Mouse (Mus musculus): ENCODE measurements around the gene Mtrf1. TPM values are rescaled to one million over a fixed set of nuclear protein-coding genes. Genes with fewer than 3 reads are reported as not detected.
A peak's percentile ranks its signal among the peaks of the same experiment; 100 is the strongest.

The Mtrf1 gene
- 11.0 and 12.0 TPM in 2 replicates for polyA plus RNA-seq (2015; fragmentation: Nextera tagmentation; extraction: Ambion mirVana)

DNA sequence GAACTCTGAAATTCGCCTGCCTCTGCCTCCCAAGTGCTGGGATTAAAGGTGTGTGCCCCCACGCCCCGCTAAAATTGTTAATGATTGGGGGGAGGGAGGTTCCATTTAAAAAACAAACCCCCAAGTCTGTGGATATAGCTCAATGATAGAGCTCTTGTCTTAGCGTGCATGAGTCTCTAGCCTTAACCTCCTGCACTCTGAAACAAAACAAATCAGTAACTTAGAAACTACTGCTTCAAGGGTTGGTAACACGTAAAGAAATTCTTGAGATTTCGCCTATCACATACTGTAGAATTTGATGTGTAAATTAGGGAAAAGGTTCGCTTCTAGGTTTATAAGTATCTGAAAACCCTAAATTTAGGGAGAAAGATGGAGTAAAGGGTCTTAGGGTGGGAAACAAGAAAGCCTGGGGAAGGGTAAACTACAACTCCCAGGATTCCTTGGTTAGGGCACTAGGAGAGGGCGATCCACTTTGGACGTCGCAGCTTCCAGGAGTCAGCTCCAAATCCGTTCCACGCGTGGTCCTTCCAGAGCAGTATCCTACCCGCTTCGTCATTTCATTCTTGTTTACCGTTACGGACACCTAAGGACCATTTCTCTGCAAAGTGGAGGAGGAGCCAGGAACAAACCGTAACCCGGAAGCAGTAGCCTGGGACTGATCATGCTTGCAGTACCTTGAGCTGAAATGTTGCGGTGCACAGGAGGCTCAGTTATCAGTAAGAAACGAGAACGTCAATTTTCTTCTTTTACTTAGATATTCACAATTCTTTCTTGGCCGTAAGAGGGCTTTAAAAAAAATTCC is at the start of gene Mtrf1:
Mtrf1 (plus strand) TSS at position 452 of the 802 bp plus-strand sequence.
- WGBS: 19% methylated on average over 23 of the region's 23 CpGs
- Histone ChIP-seq H3K27ac (ENCODE audit: low read length) (peak within 1 kb of the TSS; percentile 92), H3K27me3 (replicated peaks; ENCODE audit: control insufficient read depth, insufficient read depth, low read length) (no peaks in the 10 kb centered on the region), H3K36me3 (ENCODE audit: control insufficient read depth, insufficient read depth) (no peaks in the 10 kb centered on the region; the same call in 1 of the 2 replicates), H3K4me1 (replicated peaks; ENCODE audit: control insufficient read depth, insufficient read depth, low read length) (0 out of 2 replicates have a peak, but pooled peaks cover 2% of the 10 kb centered on the region), H3K9me3 (ENCODE audit: control insufficient read depth, low read length) (no peaks in the 10 kb centered on the region), H3K4me2 (ENCODE audit: low read length) (peak within 1 kb of the TSS; percentile 56), H3K9ac (replicated peaks; ENCODE audit: low read depth, low read length) (peak within 1 kb of the TSS; percentile 63), H3K4me3 (replicated peaks; ENCODE audit: low read length) (peak within 1 kb of the TSS; percentile 70)
- ATAC-seq: peak; percentile 96

DNA sequence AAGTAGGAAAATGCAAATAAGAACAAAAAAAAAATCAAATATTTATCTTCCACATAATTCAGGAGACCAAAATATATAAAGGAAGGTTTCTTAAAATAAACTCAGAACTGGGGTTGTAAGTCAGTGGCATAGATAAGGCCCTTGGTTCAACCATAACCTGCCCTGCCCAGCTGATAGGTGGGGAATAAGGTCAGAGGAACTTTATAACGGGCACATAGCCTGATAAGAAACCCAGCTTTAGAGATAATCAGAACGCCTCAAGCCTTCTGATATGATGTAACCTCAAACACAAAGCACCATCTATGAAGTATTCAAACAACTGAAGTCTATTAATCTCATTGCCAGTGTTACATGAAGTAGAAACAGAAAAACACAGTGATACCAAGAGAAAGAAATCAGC is 39.5 kb upstream of the Mtrf1 start:
- no peak for ATAC-seq
- H3K27ac ChIP-seq (ENCODE audit: low read length): no peak overlapping the region
- no peaks in the 10 kb centered on the region for H3K27me3 ChIP-seq (replicated peaks; ENCODE audit: control insufficient read depth, insufficient read depth, low read length)
- no peaks in the 10 kb centered on the region for H3K9me3 ChIP-seq (ENCODE audit: control insufficient read depth, low read length)
- H3K9ac ChIP-seq (replicated peaks; ENCODE audit: low read depth, low read length): no peak overlapping the region
- no peak overlapping the region for H3K4me2 ChIP-seq (ENCODE audit: low read length)
- peaks cover 4% of the 10 kb centered on the region for H3K36me3 ChIP-seq (ENCODE audit: control insufficient read depth, insufficient read depth)
- no peaks in the 10 kb centered on the region for H3K4me1 ChIP-seq (replicated peaks; ENCODE audit: control insufficient read depth, insufficient read depth, low read length)
- 96% methylated on average over 2 of the region's 2 CpGs for WGBS
- no peak overlapping the region for H3K4me3 ChIP-seq (replicated peaks; ENCODE audit: low read length)

DNA sequence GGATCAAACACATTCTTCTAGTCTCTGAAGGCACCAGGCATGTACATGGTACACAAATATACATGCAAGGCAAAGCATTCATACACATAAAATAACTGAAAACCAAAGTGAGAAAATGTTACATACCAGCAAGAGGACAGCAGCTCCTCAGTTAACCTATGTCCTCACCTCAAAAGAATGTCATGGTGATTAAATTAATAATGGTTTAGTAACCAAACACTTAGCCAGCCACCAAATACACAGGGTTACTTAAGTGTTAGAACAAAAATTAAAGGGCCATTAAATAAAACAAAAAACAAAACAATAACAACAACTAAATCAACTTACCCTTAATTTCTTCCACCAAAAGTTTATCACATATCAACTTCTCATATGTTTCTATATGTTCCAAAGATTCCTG is 20.5 kb upstream of the Mtrf1 start:
- peaks cover 3% of the 10 kb centered on the region; the same call in 1 of the 2 replicates for H3K36me3 ChIP-seq (ENCODE audit: control insufficient read depth, insufficient read depth)
- H3K9ac ChIP-seq (replicated peaks; ENCODE audit: low read depth, low read length): no peak overlapping the region
- no peak overlapping the region for H3K27ac ChIP-seq (ENCODE audit: low read length)
- H3K4me2 ChIP-seq (ENCODE audit: low read length): no peak overlapping the region
- H3K4me1 ChIP-seq (replicated peaks; ENCODE audit: control insufficient read depth, insufficient read depth, low read length): no peaks in the 10 kb centered on the region
- H3K27me3 ChIP-seq (replicated peaks; ENCODE audit: control insufficient read depth, insufficient read depth, low read length): no peaks in the 10 kb centered on the region
- no peaks in the 10 kb centered on the region for H3K9me3 ChIP-seq (ENCODE audit: control insufficient read depth, low read length)
- ATAC-seq: no peak
- no peak overlapping the region for H3K4me3 ChIP-seq (replicated peaks; ENCODE audit: low read length)

DNA sequence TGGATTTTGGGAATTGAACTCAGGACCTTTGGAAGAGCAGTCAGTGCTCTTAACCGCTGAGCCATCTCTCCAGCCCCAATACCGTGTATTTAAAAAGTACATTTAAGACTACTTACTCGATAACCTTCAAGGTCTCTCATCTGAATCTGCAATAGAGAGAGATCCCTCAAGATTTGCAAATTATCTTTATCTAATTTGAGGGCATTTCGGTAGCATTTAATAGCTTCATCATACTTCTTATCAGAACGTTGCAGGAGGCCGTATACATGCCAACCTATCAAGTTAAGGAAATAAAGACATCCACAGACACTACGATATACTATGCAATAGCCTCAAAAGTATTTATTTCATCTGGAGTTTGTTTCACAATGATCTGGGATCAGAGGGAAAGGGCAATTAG is 14.5 kb upstream of the Mtrf1 start:
- Histone ChIP-seq H3K27ac (ENCODE audit: low read length) (no peak overlapping the region), H3K27me3 (replicated peaks; ENCODE audit: control insufficient read depth, insufficient read depth, low read length) (no peaks in the 10 kb centered on the region), H3K4me3 (replicated peaks; ENCODE audit: low read length) (no peak overlapping the region), H3K36me3 (ENCODE audit: control insufficient read depth, insufficient read depth) (peaks cover 3% of the 10 kb centered on the region; the same call in 1 of the 2 replicates), H3K4me1 (replicated peaks; ENCODE audit: control insufficient read depth, insufficient read depth, low read length) (no peaks in the 10 kb centered on the region), H3K4me2 (ENCODE audit: low read length) (no peak overlapping the region), H3K9me3 (ENCODE audit: control insufficient read depth, low read length) (no peaks in the 10 kb centered on the region), H3K9ac (replicated peaks; ENCODE audit: low read depth, low read length) (no peak overlapping the region)
- 94% methylated on average over 7 of the region's 7 CpGs for WGBS
- no peak for ATAC-seq

DNA sequence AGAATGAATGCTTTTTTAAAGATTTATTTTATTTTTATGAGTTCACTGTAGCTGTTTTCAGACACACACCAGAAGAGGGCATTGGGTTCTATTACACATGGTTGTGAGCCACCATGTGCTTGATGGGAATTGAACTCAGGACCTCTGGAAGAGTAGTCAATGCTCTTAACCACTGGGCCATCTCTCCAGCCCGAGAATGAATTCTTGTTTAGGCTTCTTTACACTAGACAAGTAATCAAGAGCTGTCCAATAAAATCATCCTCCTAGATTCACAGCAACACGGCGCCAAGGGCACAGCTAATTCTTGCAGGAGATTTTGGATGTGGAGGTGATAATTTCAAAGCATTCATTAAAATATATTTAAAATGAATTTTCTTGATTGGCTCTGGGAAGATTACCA is 9.3 kb upstream of the Mtrf1 start:
- Histone ChIP-seq H3K4me3 (replicated peaks; ENCODE audit: low read length) (no peak overlapping the region), H3K4me1 (replicated peaks; ENCODE audit: control insufficient read depth, insufficient read depth, low read length) (peaks cover 10% of the 10 kb centered on the region), H3K9ac (replicated peaks; ENCODE audit: low read depth, low read length) (no peak overlapping the region), H3K27ac (ENCODE audit: low read length) (no peak overlapping the region), H3K9me3 (ENCODE audit: control insufficient read depth, low read length) (no peaks in the 10 kb centered on the region), H3K4me2 (ENCODE audit: low read length) (no peak overlapping the region), H3K36me3 (ENCODE audit: control insufficient read depth, insufficient read depth) (no peaks in the 10 kb centered on the region), H3K27me3 (replicated peaks; ENCODE audit: control insufficient read depth, insufficient read depth, low read length) (no peaks in the 10 kb centered on the region)
- no peak for ATAC-seq
- WGBS: 84% methylated on average over 3 of the region's 3 CpGs

DNA sequence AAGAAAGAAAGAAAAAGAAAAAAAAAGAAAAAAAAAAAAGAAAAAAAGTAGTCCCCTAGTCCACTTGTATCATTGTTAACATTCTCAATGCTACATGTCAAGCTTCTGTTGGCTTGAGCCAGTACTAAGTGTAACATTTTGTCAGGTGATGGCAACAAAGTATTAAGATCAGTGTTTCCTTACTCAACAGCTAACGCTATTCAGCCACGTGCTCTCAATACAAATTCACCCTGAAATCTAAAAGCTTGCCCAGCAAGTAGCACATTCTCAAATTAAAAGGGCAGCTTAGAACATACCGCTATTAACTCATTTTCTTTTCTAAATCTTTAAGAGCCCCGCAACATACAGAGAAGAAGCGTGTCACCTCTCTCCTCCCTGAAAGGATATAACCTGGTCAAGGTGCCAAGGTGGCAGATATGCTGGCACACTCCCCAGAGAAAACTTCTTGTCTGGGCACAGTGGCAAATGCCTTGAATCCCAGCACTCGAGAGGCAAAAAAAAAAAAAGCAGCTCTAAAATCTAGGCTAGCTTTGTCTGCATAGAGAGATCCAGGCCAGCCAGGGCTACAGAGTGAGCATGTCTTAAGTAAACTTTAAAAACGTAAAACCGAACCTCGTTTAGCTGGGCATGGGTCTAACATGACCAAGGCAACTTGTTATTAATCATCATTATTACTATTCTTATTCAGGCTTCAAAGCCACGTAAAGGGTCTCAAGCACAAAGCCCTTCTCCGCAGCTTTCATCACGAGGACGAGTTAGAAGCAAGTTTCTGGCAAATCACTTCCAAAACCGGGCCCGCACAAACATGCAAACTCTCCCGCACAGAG is 7.9 kb upstream of the Mtrf1 start:
- Histone ChIP-seq H3K9ac (replicated peaks; ENCODE audit: low read depth, low read length) (peak overlapping the region; percentile 89), H3K27ac (ENCODE audit: low read length) (peak overlapping the region; percentile 98), H3K4me3 (replicated peaks; ENCODE audit: low read length) (peak overlapping the region; percentile 99), H3K4me2 (ENCODE audit: low read length) (peak overlapping the region; percentile 82), H3K27me3 (replicated peaks; ENCODE audit: control insufficient read depth, insufficient read depth, low read length) (no peaks in the 10 kb centered on the region), H3K36me3 (ENCODE audit: control insufficient read depth, insufficient read depth) (no peaks in the 10 kb centered on the region), H3K9me3 (ENCODE audit: control insufficient read depth, low read length) (no peaks in the 10 kb centered on the region), H3K4me1 (replicated peaks; ENCODE audit: control insufficient read depth, insufficient read depth, low read length) (peaks cover 10% of the 10 kb centered on the region)
- under 1% methylated on average over 16 of the region's 16 CpGs for WGBS
- peak; percentile 18; the same call in 1 of the 2 replicates for ATAC-seq

DNA sequence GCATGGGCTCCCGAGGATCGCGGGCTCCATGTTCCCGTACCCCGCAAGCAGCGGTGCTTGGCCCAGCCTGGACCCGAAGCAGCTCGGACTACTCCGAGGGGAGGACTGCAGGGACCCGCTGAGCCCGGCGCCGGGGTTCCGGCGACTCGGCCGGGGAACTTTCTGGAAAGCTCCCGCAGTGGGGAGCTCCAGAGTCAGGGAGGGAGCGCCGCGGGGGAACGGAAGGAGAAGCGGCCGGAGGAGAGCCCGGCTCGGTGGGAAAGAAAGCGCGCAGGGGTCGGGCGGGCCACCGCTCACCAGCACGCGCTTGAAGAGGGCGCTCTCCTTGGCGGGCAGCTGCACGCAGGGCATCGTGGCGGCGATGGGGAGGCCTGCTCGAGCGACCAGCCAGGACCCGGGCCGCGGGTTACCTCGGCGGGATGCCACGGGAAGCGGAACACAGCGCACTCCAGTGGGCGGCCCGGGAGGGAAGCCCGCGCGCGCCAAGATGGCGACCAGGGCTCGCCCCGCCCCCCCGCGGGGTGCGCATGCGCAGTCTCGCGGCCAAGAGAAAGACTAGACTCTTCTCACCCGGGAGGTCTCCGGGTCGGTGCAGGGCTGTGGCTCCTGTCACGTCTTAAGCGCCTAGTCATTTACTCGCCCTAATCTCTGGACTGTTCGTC is 7.2 kb upstream of the Mtrf1 start, which contains the start of gene Naa16:
Naa16 (minus strand) TSS at position 514 of the 662 bp plus-strand sequence.
- Histone ChIP-seq H3K36me3 (ENCODE audit: control insufficient read depth, insufficient read depth) (no peaks in the 10 kb centered on the region), H3K4me3 (replicated peaks; ENCODE audit: low read length) (peak within 1 kb of the TSS; percentile 99), H3K9me3 (ENCODE audit: control insufficient read depth, low read length) (no peaks in the 10 kb centered on the region), H3K9ac (replicated peaks; ENCODE audit: low read depth, low read length) (peak within 1 kb of the TSS; percentile 89), H3K4me2 (ENCODE audit: low read length) (peak within 1 kb of the TSS; percentile 82), H3K4me1 (replicated peaks; ENCODE audit: control insufficient read depth, insufficient read depth, low read length) (peaks cover 10% of the 10 kb centered on the region), H3K27ac (ENCODE audit: low read length) (peak within 1 kb of the TSS; percentile 98), H3K27me3 (replicated peaks; ENCODE audit: control insufficient read depth, insufficient read depth, low read length) (no peaks in the 10 kb centered on the region)
- ATAC-seq: peak; percentile 97
- WGBS: under 1% methylated on average over 67 of the region's 71 CpGs

DNA sequence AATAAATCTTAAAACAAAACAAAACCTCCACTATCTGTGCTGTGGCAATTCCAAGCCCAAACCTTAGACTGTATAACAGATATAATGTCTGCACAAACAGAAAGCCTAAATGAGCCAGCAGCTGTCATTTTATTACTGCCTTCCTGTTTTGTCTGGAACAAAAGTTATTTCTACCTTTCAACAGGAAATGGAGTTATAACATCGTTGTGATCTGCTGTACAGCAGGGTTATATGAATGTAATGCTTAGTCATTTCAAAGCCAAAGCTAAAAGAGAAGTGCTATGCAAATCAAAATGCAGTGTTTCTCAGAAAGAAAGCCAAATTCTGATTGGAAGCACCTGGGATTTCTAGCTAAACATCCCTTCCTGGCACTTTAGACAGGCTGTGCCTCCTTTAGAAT is 4.3 kb upstream of the Mtrf1 start:
- WGBS: 81% methylated on average over 1 of the region's 1 CpGs
- Histone ChIP-seq H3K9me3 (ENCODE audit: control insufficient read depth, low read length) (no peaks in the 10 kb centered on the region), H3K4me3 (replicated peaks; ENCODE audit: low read length) (no peak overlapping the region), H3K4me1 (replicated peaks; ENCODE audit: control insufficient read depth, insufficient read depth, low read length) (peaks cover 12% of the 10 kb centered on the region), H3K9ac (replicated peaks; ENCODE audit: low read depth, low read length) (no peak overlapping the region), H3K27me3 (replicated peaks; ENCODE audit: control insufficient read depth, insufficient read depth, low read length) (no peaks in the 10 kb centered on the region), H3K36me3 (ENCODE audit: control insufficient read depth, insufficient read depth) (no peaks in the 10 kb centered on the region), H3K27ac (ENCODE audit: low read length) (no peak overlapping the region), H3K4me2 (ENCODE audit: low read length) (no peak overlapping the region)
- no peak for ATAC-seq

DNA sequence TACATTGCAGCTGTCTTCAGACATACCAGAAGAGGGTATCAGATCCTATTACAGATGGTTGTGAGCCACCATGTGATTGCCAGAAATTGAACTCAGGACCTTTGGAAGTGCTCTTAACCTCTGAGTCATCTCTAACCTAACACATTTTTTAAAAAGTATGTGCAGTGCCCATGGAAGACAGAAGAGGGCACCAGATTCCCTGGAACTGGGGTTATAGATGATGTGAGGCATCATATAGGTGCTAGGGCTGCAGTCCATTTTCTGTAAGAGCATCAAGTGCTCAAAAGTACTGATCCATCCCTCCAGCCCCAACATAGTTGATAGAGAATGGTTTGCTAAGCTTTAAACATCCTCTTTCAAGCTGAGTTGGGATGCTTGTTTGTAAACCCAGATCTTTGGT is 3.0 kb upstream of the Mtrf1 start:
- Histone ChIP-seq H3K4me3 (replicated peaks; ENCODE audit: low read length) (no peak overlapping the region), H3K36me3 (ENCODE audit: control insufficient read depth, insufficient read depth) (no peaks in the 10 kb centered on the region), H3K9ac (replicated peaks; ENCODE audit: low read depth, low read length) (no peak overlapping the region), H3K4me1 (replicated peaks; ENCODE audit: control insufficient read depth, insufficient read depth, low read length) (peaks cover 5% of the 10 kb centered on the region), H3K27me3 (replicated peaks; ENCODE audit: control insufficient read depth, insufficient read depth, low read length) (no peaks in the 10 kb centered on the region), H3K4me2 (ENCODE audit: low read length) (no peak overlapping the region), H3K27ac (ENCODE audit: low read length) (no peak overlapping the region), H3K9me3 (ENCODE audit: control insufficient read depth, low read length) (no peaks in the 10 kb centered on the region)
- no peak for ATAC-seq

All from forebrain, embryonic 16.5 days (tissue).